Mouse (Mus musculus) MEL (cell line): Measurements from ENCODE around the gene Ano6. TPM values are rescaled to one million over a fixed set of nuclear protein-coding genes. Genes with fewer than 3 reads are reported as not detected.

Source experiments
- DNase-seq: peaks from one replicate; pipeline ENCODE4 v3.0.0; 2011; ENCODE audit warnings: low read depth, low spot score
- H3K27ac ChIP-seq: 2 replicates; pipeline ENCODE4 v1.5.1; 2012; ENCODE audit warnings: low read depth, mild to moderate bottlenecking, control low read depth, low read length, moderate library complexity; ENCODE audit not compliant: control insufficient read depth
- H3K27me3 ChIP-seq, 2 experiments: fragments of 150-350 bp in 1 of 2; sonication (generic) in 1 of 2; 2 replicates each; pipeline ENCODE4 v1.6.1; 2012; ENCODE audit warnings: low read length in 2 of 2, mild to moderate bottlenecking in 2 of 2, improper control_type of control experiment in 1 of 2, moderate library complexity in 1 of 2; ENCODE audit not compliant: insufficient read depth in 2 of 2, control insufficient read depth in 1 of 2
- H3K36me3 ChIP-seq, 2 experiments: 2 replicates each; pipeline ENCODE4 v1.6.1; 2012 to 2014; ENCODE audit warnings: low read length in 2 of 2, improper control_type of control experiment in 1 of 2, inconsistent platforms in 1 of 2, mild to moderate bottlenecking in 1 of 2; ENCODE audit not compliant: insufficient read depth in 2 of 2, control insufficient read depth in 1 of 2
- H3K4me1 ChIP-seq, 2 experiments: fragments of 150-350 bp in 1 of 2; sonication (generic) in 1 of 2; 2 replicates each; pipeline ENCODE4 v1.6.1; 2012; ENCODE audit warnings: low read length in 2 of 2, improper control_type of control experiment in 1 of 2, mild to moderate bottlenecking in 1 of 2; ENCODE audit not compliant: insufficient read depth in 2 of 2, control insufficient read depth in 1 of 2
- H3K4me3 ChIP-seq, 2 experiments: fragments of 150-350 bp in 1 of 2; sonication (generic) in 1 of 2; 2 replicates each; pipeline ENCODE4 v1.5.1; 2012; ENCODE audit warnings: low read depth in 2 of 2, low read length in 2 of 2, mild to moderate bottlenecking in 2 of 2, moderate library complexity in 2 of 2, control low read depth in 1 of 2, improper control_type of control experiment in 1 of 2; ENCODE audit not compliant: control insufficient read depth in 1 of 2, insufficient read depth in 1 of 2
- H3K79me2 ChIP-seq: 2 replicates; pipeline ENCODE4 v1.6.1; 2012; ENCODE audit warnings: mild to moderate bottlenecking, low read length, moderate library complexity; ENCODE audit not compliant: control insufficient read depth, poor library complexity, insufficient read depth
- H3K9ac ChIP-seq: 2 replicates; pipeline ENCODE4 v1.6.1; 2012; ENCODE audit warnings: low read depth, mild to moderate bottlenecking, control low read depth, low read length, moderate library complexity; ENCODE audit not compliant: control insufficient read depth, poor library complexity, severe bottlenecking
- H3K9me3 ChIP-seq: fragments of 150-350 bp; sonication (generic); replicated peaks from 2 replicates; pipeline ENCODE4 v1.6.1; 2012; ENCODE audit warnings: mild to moderate bottlenecking, low read length, improper control_type of control experiment, moderate library complexity; ENCODE audit not compliant: insufficient read depth
- BHLHE40 ChIP-seq: IDR thresholded peaks from 2 replicates; pipeline ENCODE4 v1.6.1; 2012; ENCODE audit warnings: low read depth, mild to moderate bottlenecking, inconsistent platforms, low read length, improper control_type of control experiment, borderline replicate concordance
- CHD1 ChIP-seq: IDR thresholded peaks from 2 replicates; pipeline ENCODE4 v1.6.1; 2012; ENCODE audit warnings: low read depth, mild to moderate bottlenecking, inconsistent platforms, low read length, improper control_type of control experiment
- CHD2 ChIP-seq: IDR thresholded peaks from 2 replicates; pipeline ENCODE4 v1.6.1; 2011; ENCODE audit warnings: low read length, improper control_type of control experiment
- CTCF ChIP-seq, 3 experiments: IDR thresholded peaks in 2 of 3; conservative IDR thresholded peaks in 1 of 3; 2 replicates each; pipeline ENCODE4 v1.5.1; 2011 to 2012; ENCODE audit warnings: low read length in 3 of 3, low read depth in 2 of 3, mild to moderate bottlenecking in 2 of 3, improper control_type of control experiment in 1 of 3, inconsistent platforms in 1 of 3, mixed read lengths in 1 of 3, moderate library complexity in 1 of 3; ENCODE audit not compliant: control insufficient read depth in 1 of 3, insufficient read depth in 1 of 3, poor library complexity in 1 of 3, severe bottlenecking in 1 of 3
- E2F4 ChIP-seq: IDR thresholded peaks from 2 replicates; pipeline ENCODE4 v1.6.1; 2011; ENCODE audit warnings: low read depth, low read length, improper control_type of control experiment, borderline replicate concordance
- ELF1 ChIP-seq: IDR thresholded peaks from 2 replicates; pipeline ENCODE4 v1.6.1; 2014; ENCODE audit warnings: low read depth, mild to moderate bottlenecking, inconsistent platforms, low read length, improper control_type of control experiment, moderate library complexity
- EP300 ChIP-seq, 2 experiments: IDR thresholded peaks; 2 replicates each; pipeline ENCODE4 v1.6.1; 2011; ENCODE audit warnings: improper control_type of control experiment in 2 of 2, low read length in 2 of 2, low read depth in 1 of 2, mild to moderate bottlenecking in 1 of 2
- GABPA ChIP-seq: IDR thresholded peaks from 2 replicates; pipeline ENCODE4 v1.6.1; 2012; ENCODE audit warnings: low read depth, mild to moderate bottlenecking, inconsistent platforms, low read length, improper control_type of control experiment, moderate library complexity
- GATA1 ChIP-seq: IDR thresholded peaks from 2 replicates; pipeline ENCODE4 v1.6.1; 2011; ENCODE audit warnings: low read depth, low read length, improper control_type of control experiment
- HCFC1 ChIP-seq: IDR thresholded peaks from 2 replicates; pipeline ENCODE4 v1.6.1; 2012; ENCODE audit warnings: low read depth, mild to moderate bottlenecking, inconsistent platforms, low read length, improper control_type of control experiment, moderate library complexity
- JUND ChIP-seq: IDR thresholded peaks from 2 replicates; pipeline ENCODE4 v1.6.1; 2011; ENCODE audit warnings: low read depth, mild to moderate bottlenecking, improper control_type of control experiment, low read length
- KAT2A ChIP-seq: conservative IDR thresholded peaks from 2 replicates; pipeline ENCODE4 v1.6.1; 2012; ENCODE audit warnings: low read depth, low read length, improper control_type of control experiment, inconsistent platforms
- MAFK ChIP-seq: IDR thresholded peaks from 2 replicates; pipeline ENCODE4 v1.6.1; 2011; ENCODE audit warnings: low read depth, mild to moderate bottlenecking, low read length, improper control_type of control experiment, borderline replicate concordance
- MAX ChIP-seq: IDR thresholded peaks from 2 replicates; pipeline ENCODE4 v1.6.1; 2011; ENCODE audit warnings: low read length, improper control_type of control experiment
- MEF2A ChIP-seq: IDR thresholded peaks from 2 replicates; pipeline ENCODE4 v1.6.1; 2014; ENCODE audit warnings: low read depth, mild to moderate bottlenecking, inconsistent platforms, low read length, improper control_type of control experiment; ENCODE audit not compliant: poor library complexity, insufficient replicate concordance, severe bottlenecking; ENCODE audit errors: extremely low read depth
- MYB ChIP-seq: IDR thresholded peaks from 2 replicates; pipeline ENCODE4 v1.6.1; 2011; ENCODE audit warnings: mild to moderate bottlenecking, low read depth, low read length, improper control_type of control experiment
- MYC ChIP-seq: IDR thresholded peaks from 2 replicates; pipeline ENCODE4 v1.6.1; 2011; ENCODE audit warnings: low read depth, mild to moderate bottlenecking, low read length, improper control_type of control experiment, moderate library complexity
- NRF1 ChIP-seq: IDR thresholded peaks from 2 replicates; pipeline ENCODE4 v1.6.1; 2014; ENCODE audit warnings: low read depth, mild to moderate bottlenecking, inconsistent platforms, low read length, improper control_type of control experiment, moderate library complexity; ENCODE audit not compliant: poor library complexity, insufficient read depth, severe bottlenecking
- POLR2A ChIP-seq, 2 experiments: IDR thresholded peaks; 2 replicates each; pipeline ENCODE4 v1.6.1; 2011 to 2012; ENCODE audit warnings: low read length in 2 of 2, mild to moderate bottlenecking in 2 of 2, control low read depth in 1 of 2, improper control_type of control experiment in 1 of 2, low read depth in 1 of 2, moderate library complexity in 1 of 2; ENCODE audit not compliant: control insufficient read depth in 1 of 2, insufficient read depth in 1 of 2, poor library complexity in 1 of 2
- POLR2AphosphoS5 ChIP-seq: IDR thresholded peaks from 2 replicates; pipeline ENCODE4 v1.6.1; 2012; ENCODE audit warnings: low read depth, borderline replicate concordance, mild to moderate bottlenecking, inconsistent platforms, low read length, moderate library complexity, mixed read lengths
- RAD21 ChIP-seq: IDR thresholded peaks from 2 replicates; pipeline ENCODE4 v1.6.1; 2011; ENCODE audit warnings: mild to moderate bottlenecking, low read depth, low read length, improper control_type of control experiment
- RCOR1 ChIP-seq: IDR thresholded peaks from 2 replicates; pipeline ENCODE4 v1.6.1; 2012; ENCODE audit warnings: low read depth, mild to moderate bottlenecking, inconsistent platforms, low read length, improper control_type of control experiment
- SIN3A ChIP-seq: IDR thresholded peaks from 2 replicates; pipeline ENCODE4 v1.6.1; 2012; ENCODE audit warnings: low read length, improper control_type of control experiment, inconsistent platforms
- SMC3 ChIP-seq: IDR thresholded peaks from 2 replicates; pipeline ENCODE4 v1.6.1; 2011; ENCODE audit warnings: low read depth, low read length, improper control_type of control experiment
- TAL1 ChIP-seq: IDR thresholded peaks from 2 replicates; pipeline ENCODE4 v1.6.1; 2012; ENCODE audit warnings: mild to moderate bottlenecking, inconsistent platforms, low read length, moderate library complexity, mixed read lengths
- TBP ChIP-seq: IDR thresholded peaks from 2 replicates; pipeline ENCODE4 v1.8.0; 2011; ENCODE audit warnings: low read depth, low read length, improper control_type of control experiment
- TCF12 ChIP-seq: IDR thresholded peaks from 2 replicates; pipeline ENCODE4 v1.6.1; 2014; ENCODE audit warnings: low read depth, mild to moderate bottlenecking, inconsistent platforms, low read length, improper control_type of control experiment, moderate library complexity
- UBTF ChIP-seq: IDR thresholded peaks from 2 replicates; pipeline ENCODE4 v1.6.1; 2012; ENCODE audit warnings: low read depth, mild to moderate bottlenecking, inconsistent platforms, low read length, improper control_type of control experiment, moderate library complexity, borderline replicate concordance; ENCODE audit not compliant: insufficient read depth
- USF1 ChIP-seq: IDR thresholded peaks from 2 replicates; pipeline ENCODE4 v1.6.1; 2014; ENCODE audit warnings: low read depth, mild to moderate bottlenecking, inconsistent platforms, low read length, improper control_type of control experiment, moderate library complexity
- USF2 ChIP-seq, 2 experiments: IDR thresholded peaks; 2 replicates each; pipeline ENCODE4 v1.6.1; 2011 to 2012; ENCODE audit warnings: improper control_type of control experiment in 2 of 2, low read length in 2 of 2, borderline replicate concordance in 1 of 2, inconsistent platforms in 1 of 2, low read depth in 1 of 2, mild to moderate bottlenecking in 1 of 2; ENCODE audit not compliant: insufficient read depth in 1 of 2
- ZC3H11A ChIP-seq: IDR thresholded peaks from 2 replicates; pipeline ENCODE4 v1.6.1; 2012; ENCODE audit warnings: low read depth, mild to moderate bottlenecking, inconsistent platforms, low read length, improper control_type of control experiment
- ZKSCAN1 ChIP-seq: IDR thresholded peaks from 2 replicates; pipeline ENCODE4 v1.6.1; 2012; ENCODE audit warnings: low read depth, mild to moderate bottlenecking, inconsistent platforms, low read length, improper control_type of control experiment, moderate library complexity
- ZMIZ1 ChIP-seq: IDR thresholded peaks from 2 replicates; pipeline ENCODE4 v1.6.1; 2012; ENCODE audit warnings: low read depth, mild to moderate bottlenecking, inconsistent platforms, low read length, improper control_type of control experiment, moderate library complexity
- polyA plus RNA-seq, 2 experiments: library from polyadenylated mRNA; stranded (reverse) in 1 of 2; unstranded in 1 of 2; fragments of >175 nt in 1 of 2; fragments of >200 nt in 1 of 2; gene quantifications; 2 replicates each; pipeline versions ENCODE4 v1.2.1 to v1.2.4; 2012; ENCODE audit warnings: low replicate concordance in 2 of 2, low read depth in 1 of 2; ENCODE audit not compliant: insufficient read length in 2 of 2, insufficient read depth in 1 of 2, missing spikeins in 1 of 2
- total RNA-seq: library from RNA; depleted of rRNA; stranded (reverse); fragments of 300-350 nt; gene quantifications from 2 replicates; pipeline ENCODE4 v1.2.3, GENCODE M21; 2012

The Ano6 gene
- total and polyA plus RNA-seq, 3 experiments, result 54.8 to 66.6 (median 61.4) TPM

DNA sequence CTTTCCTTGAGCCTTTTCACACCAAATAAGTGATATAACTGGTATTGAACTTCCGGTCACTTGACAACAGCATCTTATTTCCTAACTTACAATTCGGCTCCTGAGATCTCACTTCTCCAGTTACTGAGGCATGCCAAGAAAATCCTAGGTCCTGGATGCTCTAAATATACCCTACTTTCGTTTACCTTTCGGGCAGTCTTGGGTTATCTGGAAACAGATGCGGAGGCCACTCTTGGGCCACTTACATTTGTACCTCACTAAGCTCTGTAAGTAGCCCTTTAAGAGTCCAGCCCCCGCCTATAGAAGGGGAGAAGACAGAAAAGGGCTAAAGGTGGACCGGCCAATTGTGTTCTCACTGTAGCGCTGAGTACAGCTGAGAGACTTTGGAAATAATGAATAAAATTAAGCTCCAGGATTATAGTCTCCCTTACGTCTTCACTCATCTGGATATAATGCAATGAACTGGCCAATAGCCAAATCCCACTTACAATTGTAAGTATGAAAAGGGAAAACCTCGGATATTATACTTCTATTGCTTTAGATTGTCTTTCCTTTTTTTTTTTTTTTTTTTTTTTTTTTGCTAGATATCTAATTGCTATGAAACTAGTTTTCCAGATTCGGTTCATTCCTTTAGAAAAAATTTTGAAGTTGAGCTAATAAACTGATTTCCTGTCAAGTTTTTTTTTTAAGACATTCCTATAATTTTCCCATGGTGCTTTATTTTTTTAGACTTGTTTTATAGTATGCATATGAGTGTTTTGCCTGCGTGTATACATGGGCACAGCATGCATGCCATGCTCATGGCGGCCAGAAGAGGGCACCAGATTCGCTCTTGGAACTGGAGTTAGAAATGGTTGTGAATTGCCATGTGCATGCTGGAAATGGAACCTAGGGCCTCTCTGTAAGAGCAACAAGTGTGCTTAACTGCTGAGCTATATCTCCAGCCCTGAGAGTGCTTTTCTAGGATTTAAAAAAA lies 17.5 kb upstream of the Ano6 start:
- peak; percentile 99 for DNase-seq
- TF ChIP-seq TAL1 (no peak), E2F4 (no peak), ZKSCAN1 (no peak; the same call in 1 of the 2 replicates), KAT2A (no peak), SMC3 (peak; percentile 98), CHD2 (no peak), ZMIZ1 (no peak), NRF1 (peak; percentile 30; the same call in 1 of the 2 replicates), POLR2AphosphoS5 (no peak), HCFC1 (peak; percentile 74), EP300 (IDR thresholded peaks at IDR 0.05; ENCODE audit: low read depth in 1 of 2, low read length in 2 of 2) (peak; percentile 24 to 39; a peak in 1 of 4 replicates), ZC3H11A (peak; percentile 98), RCOR1 (peak; percentile 24; the same call in 1 of the 2 replicates), UBTF (peak; percentile 15; the same call in 1 of the 2 replicates), CTCF (IDR thresholded peaks at IDR 0.05 in 2 of 3, conservative IDR thresholded peaks at IDR 0.05 in 1 of 3; ENCODE audit: control insufficient read depth in 1 of 3, insufficient read depth in 1 of 3, low read depth in 2 of 3, low read length in 3 of 3, poor library complexity in 1 of 3, severe bottlenecking in 1 of 3) (peak; percentile 98 to 100 (median 99)), MYB (no peak), POLR2A (IDR thresholded peaks at IDR 0.05; ENCODE audit: control insufficient read depth in 1 of 2, insufficient read depth in 1 of 2, low read depth in 1 of 2, low read length in 2 of 2, poor library complexity in 1 of 2) (peak in 1 of 2 experiments; percentile 35; a peak in 1 of 4 replicates), TCF12 (peak; percentile 64), MEF2A (no peak), SIN3A (peak; percentile 97), CHD1 (no peak; the same call in 1 of the 2 replicates), USF1 (no peak), JUND (0 out of 2 replicates have a peak, but pooled peaks have one; percentile 56), RAD21 (peak; percentile 96), MAX (peak; percentile 98), ELF1 (0 out of 2 replicates have a peak, but pooled peaks have one; percentile 46), GATA1 (peak; percentile 54; the same call in 1 of the 2 replicates), TBP (peak; percentile 77; the same call in 1 of the 2 replicates), GABPA (no peak), USF2 (IDR thresholded peaks at IDR 0.05; ENCODE audit: borderline replicate concordance in 1 of 2, insufficient read depth in 1 of 2, low read depth in 1 of 2, low read length in 2 of 2) (no peak), MYC (peak; percentile 100), MAFK (no peak), BHLHE40 (peak; percentile 63; the same call in 1 of the 2 replicates)

More for the DNA sequence above, 17.5 kb upstream of the Ano6 start:
- Histone ChIP-seq H3K9ac (peak overlapping the region; percentile 66), H3K4me1 (peaks cover 9 to 32% of the 10 kb centered on the region in 2 experiments), H3K9me3 (no peaks in the 10 kb centered on the region), H3K27me3 (no peaks in the 10 kb centered on the region), H3K27ac (peak overlapping the region; percentile 76), H3K36me3 (peaks cover 0 to 29% of the 10 kb centered on the region in 2 experiments; a peak in 2 of 4 replicates), H3K4me3 (peak overlapping the region; percentile 59 to 72), H3K79me2 (peaks cover 1% of the 10 kb centered on the region; the same call in 1 of the 2 replicates)
